In the genomic region with DNA sequence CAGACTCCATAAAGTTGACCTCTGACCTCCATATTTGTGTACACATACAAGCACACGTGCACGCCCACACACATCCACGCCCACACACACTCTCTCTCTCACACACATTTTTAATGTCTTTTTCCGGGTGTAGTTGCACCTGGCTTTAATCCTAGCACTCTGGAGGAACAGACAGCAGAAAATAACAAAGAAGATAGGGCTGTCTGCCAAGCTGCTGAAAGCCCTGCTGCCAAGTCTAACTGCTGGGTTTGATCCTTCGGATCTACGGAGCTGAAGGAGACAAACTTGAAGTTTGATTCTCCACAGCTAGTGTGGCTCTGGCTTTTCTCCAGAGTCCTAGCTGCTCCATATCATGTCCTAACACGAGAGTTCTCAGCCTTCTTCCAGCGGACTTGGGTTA, we compare ENCODE assay signal across 23 mouse cellular contexts. TPM values are rescaled to one million over a fixed set of nuclear protein-coding genes. Genes with fewer than 3 reads are reported as not detected.
DNase-seq lines count a peak whose midpoint lies in the region; TF ChIP-seq lines count a peak whose summit lies in the region.
"Had no signal": no experiment of that assay in that cellular context is flagged by ENCODE, and none has a peak within 500 bp of the region (broad histone marks: within the 10 kb centered on the region; RNA-seq: fewer than 3 reads in every experiment).

No protein-coding gene starts in this region.

- 21% methylated on average over 8 of the region's 8 CpGs for WGBS in small intestine, adult 2 months
- WGBS in midbrain, embryonic 10.5 days: 90% methylated on average over 8 of the region's 8 CpGs

- TF ChIP-seq EP300 in MEL (IDR thresholded peaks at IDR 0.05; ENCODE audit: low read depth in 1 of 2, low read length in 2 of 2): no peak

- peaks cover 0 to 3% of the 10 kb centered on the region in 2 experiments; a peak in 1 of 4 replicates for H3K27me3 ChIP-seq in MEL (ENCODE audit: control insufficient read depth in 1 of 2, insufficient read depth in 2 of 2, low read length in 2 of 2)
- H3K27me3 ChIP-seq in small intestine, adult 2 months (ENCODE audit: control insufficient read depth, insufficient read depth, low read length): no peaks in the 10 kb centered on the region
- H3K27me3 ChIP-seq in midbrain, embryonic 10.5 days (ENCODE audit: low read depth, poor library complexity, severe bottlenecking): no peaks in the 10 kb centered on the region
- H3K27me3 ChIP-seq: hindbrain, embryonic 15.5 days; kidney, embryonic 15.5 days had no signal

- no peak for TF ChIP-seq CTCF in MEL (IDR thresholded peaks at IDR 0.05 in 2 of 3, conservative IDR thresholded peaks at IDR 0.05 in 1 of 3; ENCODE audit: control insufficient read depth in 1 of 3, insufficient read depth in 1 of 3, low read depth in 2 of 3, low read length in 3 of 3, poor library complexity in 1 of 3, severe bottlenecking in 1 of 3)
- TF ChIP-seq CTCF in small intestine, adult 2 months (IDR thresholded peaks at IDR 0.05; ENCODE audit: extremely low read depth, insufficient read length, insufficient replicate concordance, low read depth, low read length): no peak

- no peaks in the 10 kb centered on the region for H3K9me3 ChIP-seq in MEL (replicated peaks; ENCODE audit: insufficient read depth, low read length)
- no peaks in the 10 kb centered on the region for H3K9me3 ChIP-seq in midbrain, embryonic 10.5 days (replicated peaks)
- H3K9me3 ChIP-seq: hindbrain, embryonic 15.5 days; kidney, embryonic 15.5 days had no signal

- H3K79me2 ChIP-seq in MEL (ENCODE audit: control insufficient read depth, insufficient read depth, low read length, poor library complexity): no peaks in the 10 kb centered on the region

- no peak overlapping the region for H3K27ac ChIP-seq in MEL (ENCODE audit: control insufficient read depth, low read depth, low read length)
- H3K27ac ChIP-seq in small intestine, adult 2 months (ENCODE audit: insufficient read depth, low read depth, low read length): peak overlapping the region; percentile 96
- no peak overlapping the region for H3K27ac ChIP-seq in midbrain, embryonic 10.5 days (replicated peaks)
- H3K27ac ChIP-seq: hindbrain, embryonic 15.5 days; kidney, embryonic 15.5 days; layer of hippocampus, adult 2 months had no signal

- TF ChIP-seq POLR2A in MEL (IDR thresholded peaks at IDR 0.05; ENCODE audit: control insufficient read depth in 1 of 2, insufficient read depth in 1 of 2, low read depth in 1 of 2, low read length in 2 of 2, poor library complexity in 1 of 2): no peak
- TF ChIP-seq POLR2A in small intestine, adult 2 months (IDR thresholded peaks at IDR 0.05; ENCODE audit: low read depth, low read length): no peak

- H3K4me3 ChIP-seq in MEL (ENCODE audit: control insufficient read depth in 1 of 2, insufficient read depth in 1 of 2, low read depth in 2 of 2, low read length in 2 of 2): no peak overlapping the region
- H3K4me3 ChIP-seq in small intestine, adult 2 months (ENCODE audit: low read depth, low read length): peak overlapping the region; percentile 65
- H3K4me3 ChIP-seq in midbrain, embryonic 10.5 days: no peak overlapping the region
- H3K4me3 ChIP-seq: hindbrain, embryonic 15.5 days; kidney, embryonic 15.5 days; layer of hippocampus, adult 2 months had no signal

- TF ChIP-seq RAD21 in MEL (IDR thresholded peaks at IDR 0.05; ENCODE audit: low read depth, low read length): no peak

- no peaks in the 10 kb centered on the region for H3K4me1 ChIP-seq in MEL (ENCODE audit: control insufficient read depth in 1 of 2, insufficient read depth in 2 of 2, low read length in 2 of 2)
- H3K4me1 ChIP-seq in small intestine, adult 2 months (ENCODE audit: control insufficient read depth, insufficient read depth, insufficient read length, low read length): peaks cover 33% of the 10 kb centered on the region
- no peaks in the 10 kb centered on the region for H3K4me1 ChIP-seq in midbrain, embryonic 10.5 days
- H3K4me1 ChIP-seq: hindbrain, embryonic 15.5 days had no signal

- no peaks in the 10 kb centered on the region for H3K36me3 ChIP-seq in MEL (ENCODE audit: control insufficient read depth in 1 of 2, insufficient read depth in 2 of 2, low read length in 2 of 2)
- H3K36me3 ChIP-seq in small intestine, adult 2 months (ENCODE audit: control insufficient read depth, insufficient read depth, low read length): no peaks in the 10 kb centered on the region
- H3K36me3 ChIP-seq in midbrain, embryonic 10.5 days: no peaks in the 10 kb centered on the region
- H3K36me3 ChIP-seq: hindbrain, embryonic 15.5 days; kidney, embryonic 15.5 days had no signal

- DNase-seq in kidney, adult 9 months: peak; percentile 31
- DNase-seq in kidney, adult 11 months: no peak
- DNase-seq in MEL (ENCODE audit: low read depth, low spot score): no peak
- DNase-seq in brain, adult 2 months (ENCODE audit: low read depth, low spot score): peak; percentile 49
- DNase-seq in midbrain, embryonic 10.5 days (ENCODE audit: low spot score): no peak
- no peak for DNase-seq in urinary bladder, postnatal 36 days (ENCODE audit: low spot score in 2 of 2)
- DNase-seq: adrenal gland, postnatal 25 days; cerebellum, postnatal 10 days; lung, postnatal 14 days; thymus, postnatal 4 days had no signal

- no peak overlapping the region for H3K9ac ChIP-seq in MEL (ENCODE audit: control insufficient read depth, low read depth, low read length, poor library complexity, severe bottlenecking)
- H3K9ac ChIP-seq: hindbrain, embryonic 15.5 days; kidney, embryonic 15.5 days had no signal

TF ChIP-seq in MEL, 35 proteins besides CTCF, POLR2A, EP300 and RAD21:
- TF ChIP-seq BHLHE40 (IDR thresholded peaks at IDR 0.05; ENCODE audit: borderline replicate concordance, low read depth, low read length): 0 out of 2 replicates have a peak, but pooled peaks have one; percentile 11
- TF ChIP-seq GATA1 (IDR thresholded peaks at IDR 0.05; ENCODE audit: low read depth, low read length): no peak
- no peak for TF ChIP-seq ZC3H11A (IDR thresholded peaks at IDR 0.05; ENCODE audit: low read depth, low read length)
- TF ChIP-seq NRF1 (IDR thresholded peaks at IDR 0.05; ENCODE audit: insufficient read depth, low read depth, low read length, poor library complexity, severe bottlenecking): no peak

RNA-seq across cellular contexts. Expression of a gene that starts 1.8 kb away (rescaled TPM):
- total RNA-seq in MEL (2012; rRNA removed): not detected in 2 replicates
- under 1 TPM in 1 of 2 experiments, not detected in 1; 0.14 TPM for polyA plus RNA-seq in MEL (2012; ENCODE audit: insufficient read depth in 1 of 2, insufficient read length in 2 of 2, low read depth in 1 of 2, low replicate concordance in 2 of 2, missing spikeins in 1 of 2)
- polyA plus RNA-seq in small intestine, adult 2 months (2012; rRNA removed): 152 and 325 TPM in 2 replicates
- polyA plus RNA-seq in midbrain, embryonic 10.5 days (2016; fragmentation: Nextera tagmentation; extraction: Ambion mirVana): not detected in 2 replicates
- total RNA-seq: adrenal gland, postnatal 25 days; granulocyte monocyte progenitor cell, adult 5-6 weeks; layer of hippocampus, adult 2 months; left cerebral cortex, postnatal 10 days had no signal
- polyA plus RNA-seq: CD4-positive, CD25-positive, alpha-beta regulatory T cell, adult 4 months; forebrain, embryonic 11.5 days; hindbrain, embryonic 15.5 days; liver, embryonic 11.5 days; midbrain, embryonic 11.5 days; neural tube, embryonic 14.5 days; testis, adult 2 months had no signal

RNA-seq across cellular contexts. Expression of a gene that starts 19.4 kb away (rescaled TPM):
- total RNA-seq in MEL (2012; rRNA removed): 19.8 and 22.0 TPM in 2 replicates
- polyA plus RNA-seq in MEL (2012; ENCODE audit: insufficient read depth in 1 of 2, insufficient read length in 2 of 2, low read depth in 1 of 2, low replicate concordance in 2 of 2, missing spikeins in 1 of 2): 10 to 100 TPM in 1 of 2 experiments, not detected in 1; 22.3 TPM
- polyA plus RNA-seq in small intestine, adult 2 months (2012; rRNA removed): 1.4 and 4.1 TPM in 2 replicates
- polyA plus RNA-seq in midbrain, embryonic 10.5 days (2016; fragmentation: Nextera tagmentation; extraction: Ambion mirVana): not detected in 2 replicates
- total RNA-seq: adrenal gland, postnatal 25 days; granulocyte monocyte progenitor cell, adult 5-6 weeks; layer of hippocampus, adult 2 months; left cerebral cortex, postnatal 10 days had no signal
- polyA plus RNA-seq: CD4-positive, CD25-positive, alpha-beta regulatory T cell, adult 4 months; forebrain, embryonic 11.5 days; midbrain, embryonic 11.5 days; neural tube, embryonic 14.5 days had no signal

RNA-seq across cellular contexts. Expression of a gene that starts 22.4 kb away (rescaled TPM):
- 0.39 and 0.58 TPM in 2 replicates for total RNA-seq in MEL (2012; rRNA removed)
- under 1 TPM in 1 of 2 experiments, not detected in 1; 0.33 TPM for polyA plus RNA-seq in MEL (2012; ENCODE audit: insufficient read depth in 1 of 2, insufficient read length in 2 of 2, low read depth in 1 of 2, low replicate concordance in 2 of 2, missing spikeins in 1 of 2)
- 41.0 and 57.7 TPM in 2 replicates for polyA plus RNA-seq in small intestine, adult 2 months (2012; rRNA removed)
- polyA plus RNA-seq in midbrain, embryonic 10.5 days (2016; fragmentation: Nextera tagmentation; extraction: Ambion mirVana): not detected in 2 replicates
- total RNA-seq: adrenal gland, postnatal 25 days; layer of hippocampus, adult 2 months; left cerebral cortex, postnatal 10 days had no signal
- polyA plus RNA-seq: forebrain, embryonic 11.5 days; hindbrain, embryonic 15.5 days; midbrain, embryonic 11.5 days; neural tube, embryonic 14.5 days had no signal

RNA-seq across cellular contexts. Expression of a gene that starts 56.9 kb away (rescaled TPM):
- 44.7 and 45.7 TPM in 2 replicates for total RNA-seq in MEL (2012; rRNA removed)
- 10 to 100 TPM in 1 of 2 experiments, not detected in 1; 34.5 TPM for polyA plus RNA-seq in MEL (2012; ENCODE audit: insufficient read depth in 1 of 2, insufficient read length in 2 of 2, low read depth in 1 of 2, low replicate concordance in 2 of 2, missing spikeins in 1 of 2)
- polyA plus RNA-seq in small intestine, adult 2 months (2012; rRNA removed): 0.05 TPM in 1 of 2 replicates, not detected in the other
- not detected in 2 replicates for polyA plus RNA-seq in midbrain, embryonic 10.5 days (2016; fragmentation: Nextera tagmentation; extraction: Ambion mirVana)
- total RNA-seq: adrenal gland, postnatal 25 days; granulocyte monocyte progenitor cell, adult 5-6 weeks; layer of hippocampus, adult 2 months; left cerebral cortex, postnatal 10 days had no signal
- polyA plus RNA-seq: CD4-positive, CD25-positive, alpha-beta regulatory T cell, adult 4 months; forebrain, embryonic 11.5 days; heart, embryonic 16.5 days; hindbrain, embryonic 15.5 days; kidney, embryonic 15.5 days; liver, embryonic 11.5 days; midbrain, embryonic 11.5 days; neural tube, embryonic 14.5 days had no signal

Comparison
In these comparisons a context has a peak if more than half of its experiments do, and no peak if none do; other contexts are left out.
1. DNase-seq: peak in kidney, adult 9 months (single experiment) and brain, adult 2 months (single experiment); none in kidney, adult 11 months (single experiment), MEL (single experiment), midbrain, embryonic 10.5 days (single experiment) and urinary bladder, postnatal 36 days (0 of 2).
2. RNA of a gene that starts 1.8 kb away (polyA plus RNA-seq): 152 to 325 TPM in small intestine, adult 2 months; 0.14 TPM in MEL and not detected in midbrain, embryonic 10.5 days; every median in the first group is over 100 times any median in the second.
3. RNA of a gene that starts 22.4 kb away (polyA plus RNA-seq): 41.0 to 57.7 TPM in small intestine, adult 2 months; 0.33 TPM in MEL and not detected in midbrain, embryonic 10.5 days; every median in the first group is over 10 times any median in the second.